Mouse (Mus musculus): ENCODE data around the gene 1700018B08Rik. TPM values are rescaled to one million over a fixed set of nuclear protein-coding genes. Genes with fewer than 3 reads are reported as not detected.

Gene 1700018B08Rik
- not detected in 2 replicates for polyA plus RNA-seq (2015; fragmentation: Nextera tagmentation; extraction: Ambion mirVana)

GRCm38 (mm10) chr8:121544276-121544785 is at the start of gene 1700018B08Rik:
TSS of gene 1700018B08Rik (minus strand) at chr8:121544320.
- Histone ChIP-seq H3K27ac (ENCODE audit: low read length) (no peak within 1 kb of the TSS), H3K4me1 (ENCODE audit: insufficient read depth, low read length) (no peaks in the 10 kb centered on the region), H3K4me2 (replicated peaks; ENCODE audit: low read depth, low read length) (no peak within 1 kb of the TSS), H3K4me3 (ENCODE audit: low read length) (no peak within 1 kb of the TSS), H3K27me3 (ENCODE audit: insufficient read depth, low read length) (peaks cover 3% of the 10 kb centered on the region; the same call in 1 of the 2 replicates), H3K9me3 (ENCODE audit: low read length) (peaks cover 3% of the 10 kb centered on the region), H3K36me3 (ENCODE audit: insufficient read depth, low read length) (no peaks in the 10 kb centered on the region), H3K9ac (replicated peaks; ENCODE audit: low read length) (no peak within 1 kb of the TSS)
- ATAC-seq (ENCODE audit: low FRiP score, low TSS enrichment), result no peak
- 84% methylated on average over 12 of the region's 12 CpGs for WGBS

GRCm38 (mm10) chr8:121593293-121593692 is 49.2 kb upstream of the 1700018B08Rik start:
- H3K27me3 ChIP-seq (ENCODE audit: insufficient read depth, low read length), result no peaks in the 10 kb centered on the region
- H3K4me3 ChIP-seq (ENCODE audit: low read length), result no peak overlapping the region
- H3K27ac ChIP-seq (ENCODE audit: low read length), result no peak overlapping the region
- H3K4me2 ChIP-seq (replicated peaks; ENCODE audit: low read depth, low read length), result no peak overlapping the region
- H3K36me3 ChIP-seq (ENCODE audit: insufficient read depth, low read length), result peaks cover 31% of the 10 kb centered on the region
- H3K9ac ChIP-seq (replicated peaks; ENCODE audit: low read length), result no peak overlapping the region
- no peak for ATAC-seq (ENCODE audit: low FRiP score, low TSS enrichment)
- H3K9me3 ChIP-seq (ENCODE audit: low read length), result no peaks in the 10 kb centered on the region
- 89% methylated on average over 5 of the region's 5 CpGs for WGBS
- H3K4me1 ChIP-seq (ENCODE audit: insufficient read depth, low read length), result peaks cover 15% of the 10 kb centered on the region

GRCm38 (mm10) chr8:121591178-121592066 is 47.3 kb upstream of the 1700018B08Rik start:
- no peaks in the 10 kb centered on the region for H3K27me3 ChIP-seq (ENCODE audit: insufficient read depth, low read length)
- ATAC-seq (ENCODE audit: low FRiP score, low TSS enrichment), result peak; percentile 33; the same call in 1 of the 2 replicates
- H3K4me1 ChIP-seq (ENCODE audit: insufficient read depth, low read length), result peaks cover 15% of the 10 kb centered on the region
- peak overlapping the region; percentile 86 for H3K4me3 ChIP-seq (ENCODE audit: low read length)
- H3K4me2 ChIP-seq (replicated peaks; ENCODE audit: low read depth, low read length), result peak overlapping the region; percentile 71
- H3K36me3 ChIP-seq (ENCODE audit: insufficient read depth, low read length), result peaks cover 17% of the 10 kb centered on the region
- peak overlapping the region; percentile 85 for H3K9ac ChIP-seq (replicated peaks; ENCODE audit: low read length)
- WGBS, result 12% methylated on average over 20 of the region's 20 CpGs
- H3K27ac ChIP-seq (ENCODE audit: low read length), result peak overlapping the region; percentile 32; the same call in 1 of the 2 replicates
- H3K9me3 ChIP-seq (ENCODE audit: low read length), result no peaks in the 10 kb centered on the region

GRCm38 (mm10) chr8:121590203-121591177 is 46.4 kb upstream of the 1700018B08Rik start, which contains the start of gene Map1lc3b:
TSS of gene Map1lc3b (plus strand) at chr8:121590361.
- H3K36me3 ChIP-seq (ENCODE audit: insufficient read depth, low read length), result peaks cover 11% of the 10 kb centered on the region
- no peaks in the 10 kb centered on the region for H3K27me3 ChIP-seq (ENCODE audit: insufficient read depth, low read length)
- peak within 1 kb of the TSS; percentile 86 for H3K4me3 ChIP-seq (ENCODE audit: low read length)
- H3K4me1 ChIP-seq (ENCODE audit: insufficient read depth, low read length), result peaks cover 21% of the 10 kb centered on the region
- H3K4me2 ChIP-seq (replicated peaks; ENCODE audit: low read depth, low read length), result peak within 1 kb of the TSS; percentile 71
- no peaks in the 10 kb centered on the region for H3K9me3 ChIP-seq (ENCODE audit: low read length)
- peak within 1 kb of the TSS; percentile 85 for H3K9ac ChIP-seq (replicated peaks; ENCODE audit: low read length)
- peak; percentile 86 for ATAC-seq (ENCODE audit: low FRiP score, low TSS enrichment)
- under 1% methylated on average over 94 of the region's 94 CpGs for WGBS
- H3K27ac ChIP-seq (ENCODE audit: low read length), result peak within 1 kb of the TSS; percentile 47; the same call in 1 of the 2 replicates

- ATAC-seq (ENCODE audit: low FRiP score, low TSS enrichment), result no peak
- no peak overlapping the region for H3K4me3 ChIP-seq (ENCODE audit: low read length)
- H3K27me3 ChIP-seq (ENCODE audit: insufficient read depth, low read length), result no peaks in the 10 kb centered on the region
- no peak overlapping the region; the same call in 1 of the 2 replicates for H3K9ac ChIP-seq (replicated peaks; ENCODE audit: low read length)
- H3K36me3 ChIP-seq (ENCODE audit: insufficient read depth, low read length), result peaks cover under 1% of the 10 kb centered on the region; the same call in 1 of the 2 replicates
- peaks cover 26% of the 10 kb centered on the region for H3K4me1 ChIP-seq (ENCODE audit: insufficient read depth, low read length)
- no peak overlapping the region for H3K27ac ChIP-seq (ENCODE audit: low read length)
- peak overlapping the region; percentile 71; the same call in 1 of the 2 replicates for H3K4me2 ChIP-seq (replicated peaks; ENCODE audit: low read depth, low read length)
- WGBS, result 42% methylated on average over 2 of the region's 2 CpGs
- no peaks in the 10 kb centered on the region for H3K9me3 ChIP-seq (ENCODE audit: low read length)
Measured at GRCm38 (mm10) chr8:121589205-121589726, 45.1 kb upstream of the 1700018B08Rik start.

- H3K9ac ChIP-seq (replicated peaks; ENCODE audit: low read length), result no peak overlapping the region
- no peaks in the 10 kb centered on the region for H3K9me3 ChIP-seq (ENCODE audit: low read length)
- H3K4me2 ChIP-seq (replicated peaks; ENCODE audit: low read depth, low read length), result no peak overlapping the region
- no peak overlapping the region for H3K27ac ChIP-seq (ENCODE audit: low read length)
- H3K4me1 ChIP-seq (ENCODE audit: insufficient read depth, low read length), result peaks cover 26% of the 10 kb centered on the region
- no peaks in the 10 kb centered on the region for H3K36me3 ChIP-seq (ENCODE audit: insufficient read depth, low read length)
- ATAC-seq (ENCODE audit: low FRiP score, low TSS enrichment), result no peak
- 85% methylated on average over 4 of the region's 4 CpGs for WGBS
- no peak overlapping the region for H3K4me3 ChIP-seq (ENCODE audit: low read length)
- no peaks in the 10 kb centered on the region for H3K27me3 ChIP-seq (ENCODE audit: insufficient read depth, low read length)
Measured at GRCm38 (mm10) chr8:121588750-121589149, 44.6 kb upstream of the 1700018B08Rik start.

GRCm38 (mm10) chr8:121585159-121585825 is 41.2 kb upstream of the 1700018B08Rik start:
- Histone ChIP-seq H3K27ac (ENCODE audit: low read length) (0 out of 2 replicates have a peak overlapping the region, but pooled peaks have one; percentile 39), H3K4me3 (ENCODE audit: low read length) (peak overlapping the region; percentile 67), H3K4me2 (replicated peaks; ENCODE audit: low read depth, low read length) (peak overlapping the region; percentile 66), H3K9me3 (ENCODE audit: low read length) (no peaks in the 10 kb centered on the region), H3K4me1 (ENCODE audit: insufficient read depth, low read length) (peaks cover 15% of the 10 kb centered on the region; the same call in 1 of the 2 replicates), H3K9ac (replicated peaks; ENCODE audit: low read length) (peak overlapping the region; percentile 77), H3K27me3 (ENCODE audit: insufficient read depth, low read length) (no peaks in the 10 kb centered on the region), H3K36me3 (ENCODE audit: insufficient read depth, low read length) (no peaks in the 10 kb centered on the region)
- 2% methylated on average over 47 of the region's 47 CpGs for WGBS
- peak; percentile 95 for ATAC-seq (ENCODE audit: low FRiP score, low TSS enrichment)

- no peaks in the 10 kb centered on the region for H3K27me3 ChIP-seq (ENCODE audit: insufficient read depth, low read length)
- peak overlapping the region; percentile 61 for H3K4me2 ChIP-seq (replicated peaks; ENCODE audit: low read depth, low read length)
- H3K9me3 ChIP-seq (ENCODE audit: low read length), result no peaks in the 10 kb centered on the region
- no peak for ATAC-seq (ENCODE audit: low FRiP score, low TSS enrichment)
- H3K27ac ChIP-seq (ENCODE audit: low read length), result no peak overlapping the region
- WGBS, result 47% methylated on average over 13 of the region's 13 CpGs
- H3K4me3 ChIP-seq (ENCODE audit: low read length), result peak overlapping the region; percentile 67
- peaks cover 13% of the 10 kb centered on the region; the same call in 1 of the 2 replicates for H3K4me1 ChIP-seq (ENCODE audit: insufficient read depth, low read length)
- H3K36me3 ChIP-seq (ENCODE audit: insufficient read depth, low read length), result no peaks in the 10 kb centered on the region
- peak overlapping the region; percentile 77 for H3K9ac ChIP-seq (replicated peaks; ENCODE audit: low read length)
Measured at GRCm38 (mm10) chr8:121584730-121585129, 40.6 kb upstream of the 1700018B08Rik start.
